ENCODE assay signal across 8 mouse cellular contexts in genomic region chr13:29823906-29824305, GRCm38 (mm10). TPM values are rescaled to one million over a fixed set of nuclear protein-coding genes. Genes with fewer than 3 reads are reported as not detected.
DNase-seq lines count a peak whose midpoint lies in the region; ATAC-seq lines count a peak whose summit lies in the region.

No protein-coding gene starts in this region.

- H3K4me1 ChIP-seq in neural tube, embryonic 11.5 days (ENCODE audit: control insufficient read depth, insufficient read depth, low read length): 0 out of 2 replicates have a peak, but pooled peaks cover 7% of the 10 kb centered on the region
- 0 out of 2 replicates have a peak, but pooled peaks cover 3% of the 10 kb centered on the region for H3K4me1 ChIP-seq in forebrain, embryonic 11.5 days (replicated peaks; ENCODE audit: control insufficient read depth, insufficient read depth, low read length)

- WGBS in neural tube, embryonic 11.5 days: 62% methylated on average over 9 of the region's 9 CpGs
- WGBS in forebrain, embryonic 11.5 days: 61% methylated on average over 9 of the region's 9 CpGs

- ATAC-seq in neural tube, embryonic 11.5 days (ENCODE audit: insufficient read depth, low FRiP score, low TSS enrichment): peak; percentile 83
- peak; percentile 89 for ATAC-seq in forebrain, embryonic 11.5 days (replicated peaks; ENCODE audit: low FRiP score)
- no peak for ATAC-seq in erythroid progenitor cell, adult 5-6 weeks (replicated peaks; ENCODE audit: low FRiP score, poor library complexity, severe bottlenecking)

- peak overlapping the region; percentile 60; the same call in 1 of the 2 replicates for H3K27ac ChIP-seq in neural tube, embryonic 11.5 days (ENCODE audit: low read depth, low read length)
- H3K27ac ChIP-seq in forebrain, embryonic 11.5 days (ENCODE audit: low read depth, low read length): peak overlapping the region; percentile 55

- H3K9ac ChIP-seq in neural tube, embryonic 11.5 days (ENCODE audit: low read length): no peak overlapping the region
- no peak overlapping the region for H3K9ac ChIP-seq in forebrain, embryonic 11.5 days (ENCODE audit: low read length)

- H3K4me2 ChIP-seq in neural tube, embryonic 11.5 days (ENCODE audit: low read depth): no peak overlapping the region
- no peak overlapping the region for H3K4me2 ChIP-seq in forebrain, embryonic 11.5 days (ENCODE audit: low read depth, low read length, severe bottlenecking)

- H3K9me3 ChIP-seq in neural tube, embryonic 11.5 days (ENCODE audit: control insufficient read depth, low read length): no peaks in the 10 kb centered on the region
- no peaks in the 10 kb centered on the region for H3K9me3 ChIP-seq in forebrain, embryonic 11.5 days (ENCODE audit: control insufficient read depth, low read length)

- no peak overlapping the region for H3K4me3 ChIP-seq in neural tube, embryonic 11.5 days (ENCODE audit: low read depth, low read length)
- no peak overlapping the region for H3K4me3 ChIP-seq in forebrain, embryonic 11.5 days (ENCODE audit: low read depth, low read length)

- H3K36me3 ChIP-seq in neural tube, embryonic 11.5 days (ENCODE audit: control insufficient read depth, insufficient read depth, low read length): no peaks in the 10 kb centered on the region
- no peaks in the 10 kb centered on the region for H3K36me3 ChIP-seq in forebrain, embryonic 11.5 days (ENCODE audit: control insufficient read depth, insufficient read depth, low read length)

- DNase-seq in neural tube, embryonic 11.5 days (ENCODE audit: low spot score): peak; percentile 32
- DNase-seq in neural tube, embryonic 10.5 days (ENCODE audit: extremely low spot score, low spot score): no peak
- peak; percentile 60 for DNase-seq in forebrain, embryonic 11.5 days (ENCODE audit: low spot score)
- peak; percentile 55 for DNase-seq in layer of hippocampus, adult 9-11 months
- DNase-seq in right cerebral cortex, adult 18-20 months: peak; percentile 68
- DNase-seq in testis, postnatal 14 days (ENCODE audit: low spot score): no peak
- no peak for DNase-seq in lung, postnatal 10 days

- no peaks in the 10 kb centered on the region for H3K27me3 ChIP-seq in neural tube, embryonic 11.5 days (ENCODE audit: control insufficient read depth, insufficient read depth, low read length)
- H3K27me3 ChIP-seq in forebrain, embryonic 11.5 days (ENCODE audit: control insufficient read depth, insufficient read depth, low read length): no peaks in the 10 kb centered on the region

RNA-seq across cellular contexts. Expression of gene Cdkal1, which starts 31.6 kb away (rescaled TPM):
- polyA plus RNA-seq in neural tube, embryonic 11.5 days (2014; fragmentation: Nextera tagmentation; extraction: Ambion mirVana): 27.5 and 29.8 TPM in 2 replicates
- 37.5 and 38.9 TPM in 2 replicates for polyA plus RNA-seq in forebrain, embryonic 11.5 days (2014; fragmentation: Nextera tagmentation; extraction: Ambion mirVana)
- total RNA-seq in erythroid progenitor cell, adult 5-6 weeks (2015; ENCODE audit: low replicate concordance): 4.3 and 9.2 TPM in 2 replicates
- 13.0 and 24.6 TPM in 2 replicates for total RNA-seq in erythroid progenitor cell, adult 5-6 weeks (2017; ENCODE audit: low replicate concordance)

Comparison
In these comparisons a context has a peak if more than half of its experiments do, and no peak if none do; other contexts are left out.
1. DNase-seq: peak in neural tube, embryonic 11.5 days (single experiment), forebrain, embryonic 11.5 days (single experiment), layer of hippocampus, adult 9-11 months (single experiment) and right cerebral cortex, adult 18-20 months (single experiment); none in neural tube, embryonic 10.5 days (single experiment), testis, postnatal 14 days (single experiment) and lung, postnatal 10 days (single experiment).